Mouse (Mus musculus): Measurements from ENCODE around the gene Ywhah.
A peak's percentile ranks its signal among the peaks of the same experiment; 100 is the strongest.
"Not testable (repeated sequence)": the region's sequence is repeated elsewhere in the genome, so short reads cannot be mapped to it uniquely, and the experiment has no call there.

Gene Ywhah

DNA sequence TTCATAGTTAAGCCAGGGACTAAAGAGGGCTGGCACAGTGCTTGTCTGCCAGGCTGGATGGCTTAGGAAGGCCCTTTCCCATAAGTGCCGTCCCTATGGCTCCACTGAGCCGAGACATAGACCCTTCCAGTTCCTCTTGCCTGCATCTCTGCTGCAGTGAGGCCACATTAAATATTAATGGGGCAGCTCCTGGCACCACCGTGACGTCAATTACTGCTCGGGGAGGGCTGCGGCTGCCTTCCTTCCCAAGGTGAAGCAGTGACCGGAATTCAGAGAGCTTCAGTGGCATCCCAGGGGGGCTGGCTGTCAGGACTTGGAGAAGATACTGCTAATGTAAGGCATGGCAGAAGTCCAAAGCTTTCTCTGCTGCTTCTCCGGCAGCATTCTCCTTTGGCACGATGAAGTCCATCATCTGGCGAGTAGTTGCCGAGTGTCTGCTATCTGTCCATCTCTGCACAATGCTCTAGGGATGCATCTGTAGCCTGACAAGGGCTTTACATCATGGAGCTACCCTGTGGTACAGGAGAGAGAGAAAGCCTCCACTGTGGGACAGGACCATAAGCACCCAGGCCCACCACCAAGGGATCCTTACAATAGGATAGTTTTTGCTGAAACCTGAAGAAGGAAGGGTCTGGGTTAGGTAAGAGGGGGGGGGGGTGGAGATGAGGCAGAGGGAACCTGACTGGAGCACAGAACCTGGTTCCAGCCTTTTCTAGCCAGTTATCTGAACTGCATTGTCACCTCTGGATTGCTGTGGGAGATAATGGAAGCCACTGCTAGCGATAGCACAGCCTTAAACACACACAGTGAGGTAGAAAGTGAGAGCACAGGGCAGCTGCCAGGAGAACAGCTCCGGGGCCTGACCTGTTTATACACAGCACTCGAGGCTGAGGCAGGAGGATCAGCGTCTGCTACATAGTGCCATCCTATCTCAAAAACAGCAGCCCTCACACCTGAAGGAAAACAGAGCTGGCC, 7.2 kb upstream of the Ywhah start:
- no peak for DNase-seq (ENCODE audit: low read depth, low spot score)

DNA sequence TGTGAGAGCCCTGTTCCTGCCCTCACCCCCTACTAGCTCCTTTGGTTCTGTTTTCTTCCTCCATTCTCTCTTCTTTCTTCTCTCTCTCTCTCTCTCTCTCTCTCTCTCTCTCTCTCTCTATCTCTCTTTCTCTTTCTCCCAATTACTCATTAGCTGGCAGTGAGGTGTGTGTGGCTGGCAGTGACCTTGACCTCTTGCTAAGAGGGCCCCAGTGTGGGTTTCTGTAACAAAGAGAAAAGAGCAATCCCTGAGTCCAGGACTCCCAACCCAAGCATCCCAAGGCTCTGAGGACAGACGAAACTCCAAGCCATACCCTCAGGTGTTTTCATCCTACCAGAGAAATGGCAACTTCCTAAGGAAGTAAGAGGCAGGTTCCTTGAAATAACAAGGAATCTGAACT, 4.5 kb upstream of the Ywhah start:
- DNase-seq (ENCODE audit: low read depth, low spot score), result no peak

- DNase-seq (ENCODE audit: low read depth, low spot score), result no peak
Observed at GRCm38 (mm10) chr5:33015579-33015978, 3.0 kb upstream of the Ywhah start.

DNA sequence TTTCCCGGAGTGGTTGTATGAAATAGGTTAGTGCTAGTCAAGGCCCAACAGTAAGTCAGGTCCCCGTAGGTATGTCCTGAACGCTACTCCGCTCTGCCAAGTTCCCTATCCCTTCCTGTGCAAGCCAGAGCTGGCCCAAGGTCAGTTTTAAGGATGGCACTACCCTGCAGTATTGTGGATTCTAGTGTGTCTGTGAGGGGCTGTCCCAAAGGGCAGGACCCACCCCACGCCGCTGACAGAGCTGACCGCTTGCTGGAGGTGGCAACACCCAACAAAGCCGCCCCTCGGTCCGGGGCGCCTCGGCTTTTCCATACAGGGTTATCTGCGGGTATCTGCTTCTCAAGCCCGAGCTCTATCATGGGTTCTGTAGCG, 441 bp upstream of the Ywhah start:
- DNase-seq (ENCODE audit: low read depth, low spot score), result no peak

GRCm38 (mm10) chr5:33019426-33019821, 808 bp downstream of the Ywhah start:
- DNase-seq (ENCODE audit: low read depth, low spot score), result no peak

- DNase-seq (ENCODE audit: low read depth, low spot score), result no peak
Observed at GRCm38 (mm10) chr5:33021622-33022021, 3.0 kb downstream of the Ywhah start.

GRCm38 (mm10) chr5:33023337-33023736, 4.7 kb downstream of the Ywhah start:
- DNase-seq (ENCODE audit: low read depth, low spot score), result no peak

DNA sequence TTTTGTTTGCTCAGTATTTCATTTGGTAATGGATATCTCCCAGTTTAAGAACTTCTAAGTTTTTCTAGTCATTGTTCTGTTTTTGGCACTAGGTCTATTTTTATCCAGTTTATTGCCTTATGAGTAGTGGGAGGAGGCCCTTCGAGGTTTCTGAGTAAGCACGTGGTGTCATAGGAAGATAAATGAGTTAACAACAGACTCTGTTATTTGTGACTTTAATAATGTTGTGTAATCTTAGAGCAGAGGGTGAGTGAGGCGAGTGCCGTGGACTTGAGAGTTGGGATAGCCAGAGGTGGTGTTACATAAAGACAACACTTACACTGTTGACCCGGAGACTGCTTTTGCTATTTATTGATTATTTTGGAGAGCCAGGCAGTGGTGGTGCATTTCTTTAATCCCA, 5.9 kb downstream of the Ywhah start:
- DNase-seq (ENCODE audit: low read depth, low spot score), result no peak

- no peak for DNase-seq (ENCODE audit: low read depth, low spot score)
Observed at GRCm38 (mm10) chr5:33028656-33029055, 10.0 kb downstream of the Ywhah start.

- DNase-seq (ENCODE audit: low read depth, low spot score), result no peak
Observed at GRCm38 (mm10) chr5:33030425-33031175, 12.0 kb downstream of the Ywhah start.

- DNase-seq (ENCODE audit: low read depth, low spot score), result no peak
Observed at GRCm38 (mm10) chr5:33032036-33032773, 13.6 kb downstream of the Ywhah start.

GRCm38 (mm10) chr5:33033121-33033520, 14.5 kb downstream of the Ywhah start:
- peak; percentile 71 for DNase-seq (ENCODE audit: low read depth, low spot score)

GRCm38 (mm10) chr5:33033633-33034032, 15.0 kb downstream of the Ywhah start:
- DNase-seq (ENCODE audit: low read depth, low spot score), result not testable (repeated sequence)

DNA sequence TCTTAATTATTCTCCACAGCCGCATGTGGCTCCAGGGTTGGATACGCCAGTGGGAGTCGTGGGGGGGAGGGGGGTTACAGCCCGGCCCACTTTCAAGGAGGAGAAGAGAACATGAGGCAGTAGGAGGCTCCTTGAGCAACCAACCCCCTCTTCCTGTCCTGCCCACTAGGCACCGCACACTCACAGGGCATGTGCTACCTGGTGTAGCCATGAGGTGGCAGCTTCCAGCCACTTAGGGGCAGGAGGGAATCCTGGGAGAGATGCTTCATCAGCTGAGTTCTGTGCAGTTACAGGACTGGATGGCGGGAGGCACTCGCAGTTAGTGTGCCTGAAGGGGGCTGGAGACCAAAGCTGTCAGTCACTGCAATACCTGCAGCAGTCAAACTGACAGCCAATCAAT, 15.5 kb downstream of the Ywhah start:
- DNase-seq (ENCODE audit: low read depth, low spot score), result no peak

DNA sequence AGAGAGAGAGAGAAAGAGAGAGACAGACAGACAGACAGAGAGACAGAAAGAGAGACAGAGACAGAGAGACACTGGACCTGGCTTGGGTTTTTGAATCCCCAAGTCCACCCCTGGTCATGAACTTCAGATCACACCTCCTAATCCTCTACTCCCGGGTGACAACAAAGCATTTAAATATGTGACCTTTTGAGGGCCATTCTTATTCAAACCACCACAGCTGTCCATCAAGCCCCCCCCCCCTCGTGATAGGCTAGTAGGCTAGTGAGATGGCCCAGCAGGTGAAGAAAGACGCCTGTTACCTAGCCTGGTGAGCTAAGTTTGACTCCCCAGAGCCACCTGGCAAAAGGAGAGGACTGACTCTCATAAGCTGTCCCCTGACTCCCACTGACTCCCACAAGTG, 16.3 kb downstream of the Ywhah start:
- no peak for DNase-seq (ENCODE audit: low read depth, low spot score)

- no peak for DNase-seq (ENCODE audit: low read depth, low spot score)
Observed at GRCm38 (mm10) chr5:33038656-33039509, 20.3 kb downstream of the Ywhah start.

GRCm38 (mm10) chr5:33039510-33039911, 20.9 kb downstream of the Ywhah start:
- DNase-seq (ENCODE audit: low read depth, low spot score), result peak; percentile 53

- DNase-seq (ENCODE audit: low read depth, low spot score), result not testable (repeated sequence)
Observed at GRCm38 (mm10) chr5:33040735-33041134, 22.1 kb downstream of the Ywhah start.

DNA sequence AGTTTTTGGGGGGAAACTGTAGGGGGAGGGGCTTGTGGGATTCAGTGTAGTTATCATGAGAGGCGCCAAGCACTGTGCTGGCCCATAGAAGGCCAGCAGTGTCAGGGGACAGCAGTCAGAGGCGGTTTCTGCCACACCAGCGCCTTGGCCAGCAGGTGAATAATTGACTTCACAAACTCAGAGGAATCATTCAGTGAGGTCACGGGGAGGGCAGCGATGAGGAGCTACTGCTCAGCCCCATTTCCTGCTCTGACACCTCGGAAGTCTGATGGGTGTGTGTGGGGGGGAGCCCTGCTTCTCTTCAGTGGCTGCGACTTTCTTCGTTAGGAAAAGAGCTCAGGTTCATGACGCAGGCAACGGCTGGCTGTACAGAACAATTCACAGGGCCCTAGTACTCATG, 24.8 kb downstream of the Ywhah start:
- no peak for DNase-seq (ENCODE audit: low read depth, low spot score)

DNA sequence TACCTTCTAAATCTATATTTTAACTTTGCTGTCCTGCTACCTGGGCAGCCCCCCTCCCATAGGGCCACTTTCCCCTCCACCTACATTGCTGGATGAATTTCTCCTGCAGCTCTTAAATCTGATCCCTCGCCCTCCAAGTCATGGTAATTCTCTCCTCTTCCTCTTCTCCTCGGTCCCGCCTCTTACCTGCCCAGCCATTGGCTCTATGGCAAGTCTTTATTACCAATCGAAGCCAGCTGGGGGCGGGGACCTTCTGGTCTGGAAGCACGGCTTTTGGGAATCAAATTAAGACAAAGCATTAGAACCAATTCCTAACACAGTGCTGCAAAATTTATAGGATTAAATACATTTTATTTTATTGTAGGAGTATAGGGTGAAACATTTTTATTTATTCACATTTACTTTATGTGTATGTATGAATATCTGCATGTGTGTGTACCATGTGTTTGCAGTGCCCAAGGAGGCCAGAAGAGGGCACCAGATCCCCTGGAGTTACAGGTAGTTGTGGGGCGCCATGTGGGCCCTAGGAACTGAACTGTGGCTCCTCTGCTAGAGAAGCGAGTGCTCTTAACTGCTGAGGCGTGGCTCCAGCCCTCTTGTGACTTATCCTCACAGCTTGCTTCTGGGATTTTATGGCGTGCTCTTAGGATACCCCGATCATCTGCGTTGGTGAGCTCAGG, 26.2 kb downstream of the Ywhah start:
- no peak for DNase-seq (ENCODE audit: low read depth, low spot score)

DNA sequence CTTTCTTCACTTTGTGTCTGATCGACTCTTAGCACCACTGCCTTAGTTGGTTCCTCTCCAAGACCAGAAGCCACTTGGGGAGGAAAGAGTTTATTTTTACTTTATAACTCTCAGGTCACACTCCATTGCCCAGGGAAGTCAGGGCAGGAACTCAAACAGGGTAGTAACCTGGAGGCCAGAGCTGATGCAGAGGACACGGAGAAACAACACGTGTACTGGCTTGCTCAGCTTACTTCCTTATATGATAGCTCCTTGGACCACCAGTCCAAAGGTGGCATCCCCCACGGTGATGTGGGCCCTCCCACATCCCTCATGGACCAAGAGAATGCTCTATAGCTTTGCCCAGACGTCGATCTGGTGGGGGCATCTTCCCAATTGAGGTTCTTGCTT, 26.7 kb downstream of the Ywhah start:
- DNase-seq (ENCODE audit: low read depth, low spot score), result no peak

All from retina, postnatal 7 days (tissue).